ENCODE assay signal across 9 mouse cellular contexts in genomic region chr11:98765421-98766309, GRCm38 (mm10). TPM values are rescaled to one million over a fixed set of nuclear protein-coding genes. Genes with fewer than 3 reads are reported as not detected.
A peak's percentile ranks its signal among the peaks of the same experiment; 100 is the strongest.
DNase-seq lines count a peak whose midpoint lies in the region; ATAC-seq and TF ChIP-seq lines count a peak whose summit lies in the region.
"Had no signal": no experiment of that assay in that cellular context is flagged by ENCODE, and none has a peak within 500 bp of the region (broad histone marks: within the 10 kb centered on the region; RNA-seq: fewer than 3 reads in every experiment).

No protein-coding gene starts in this region.

- H3K4me3 ChIP-seq in lung, embryonic 15.5 days, result no peak overlapping the region
- peak overlapping the region; percentile 26 for H3K4me3 ChIP-seq in gastrocnemius, adult 2 months
- no peak overlapping the region for H3K4me3 ChIP-seq in hindbrain, embryonic 13.5 days
- no peak overlapping the region for H3K4me3 ChIP-seq in lung, postnatal 0 days (ENCODE audit: low read depth, low read length)

- H3K27ac ChIP-seq in lung, embryonic 15.5 days, result peak overlapping the region; percentile 77
- peak overlapping the region; percentile 82 for H3K27ac ChIP-seq in gastrocnemius, adult 2 months
- peak overlapping the region; percentile 88 for H3K27ac ChIP-seq in hindbrain, embryonic 13.5 days
- H3K27ac ChIP-seq in lung, postnatal 0 days (ENCODE audit: low read length), result peak overlapping the region; percentile 38
- H3K27ac ChIP-seq: liver, embryonic 14.5 days had no signal

- intact Hi-C loops in gastrocnemius, adult 2 months (cut with DNase I), result no loop called here

- H3K27me3 ChIP-seq in lung, embryonic 15.5 days, result no peaks in the 10 kb centered on the region
- H3K27me3 ChIP-seq in hindbrain, embryonic 13.5 days, result no peaks in the 10 kb centered on the region
- H3K27me3 ChIP-seq in lung, postnatal 0 days (replicated peaks; ENCODE audit: insufficient read depth, low read length), result no peaks in the 10 kb centered on the region

- H3K36me3 ChIP-seq in lung, embryonic 15.5 days, result peaks cover 39% of the 10 kb centered on the region
- H3K36me3 ChIP-seq in hindbrain, embryonic 13.5 days, result peaks cover 82% of the 10 kb centered on the region
- H3K36me3 ChIP-seq in lung, postnatal 0 days (ENCODE audit: insufficient read depth, low read length), result peaks cover 16% of the 10 kb centered on the region; the same call in 1 of the 2 replicates

- TF ChIP-seq CTCF in gastrocnemius, adult 2 months (IDR thresholded peaks at IDR 0.05), result no peak
- no peak for TF ChIP-seq CTCF in lung, postnatal 0 days (IDR thresholded peaks at IDR 0.05)

- 0 out of 2 replicates have a peak overlapping the region, but pooled peaks have one; percentile 2 for H3K9ac ChIP-seq in lung, embryonic 15.5 days
- peak overlapping the region; percentile 55; the same call in 1 of the 2 replicates for H3K9ac ChIP-seq in hindbrain, embryonic 13.5 days
- H3K9ac ChIP-seq in lung, postnatal 0 days (replicated peaks; ENCODE audit: low read depth), result no peak overlapping the region
- H3K9ac ChIP-seq: liver, embryonic 14.5 days had no signal

- ATAC-seq in lung, embryonic 15.5 days (ENCODE audit: borderline replicate concordance, extremely low read depth, low FRiP score, low TSS enrichment), result peak; percentile 23; the same call in 1 of the 2 replicates
- no peak for ATAC-seq in hindbrain, embryonic 13.5 days (ENCODE audit: low FRiP score)
- no peak for ATAC-seq in lung, postnatal 0 days

- no peak for TF ChIP-seq EP300 in lung, postnatal 0 days (IDR thresholded peaks at IDR 0.05)

- no peak overlapping the region for H3K4me2 ChIP-seq in lung, embryonic 15.5 days
- H3K4me2 ChIP-seq in hindbrain, embryonic 13.5 days, result no peak overlapping the region
- H3K4me2 ChIP-seq in lung, postnatal 0 days (replicated peaks; ENCODE audit: low read depth, low read length), result no peak overlapping the region

- DNase-seq in lung, adult 18-20 months, result no peak
- peak; percentile 77 for DNase-seq in gastrocnemius, adult 2 months
- DNase-seq in lung, postnatal 0 days (ENCODE audit: low spot score), result peak; percentile 12
- DNase-seq in embryo, embryonic 11 days, result no peak
- DNase-seq in urinary bladder, adult 18-20 months (ENCODE audit: low spot score in 2 of 2), result no peak
- no peak for DNase-seq in ovary, postnatal 10 days (ENCODE audit: low spot score)

- H3K4me1 ChIP-seq in lung, embryonic 15.5 days, result peaks cover 82% of the 10 kb centered on the region
- H3K4me1 ChIP-seq in hindbrain, embryonic 13.5 days (replicated peaks), result peaks cover 50% of the 10 kb centered on the region
- H3K4me1 ChIP-seq in lung, postnatal 0 days (ENCODE audit: insufficient read depth, low read depth, low read length), result peaks cover 23% of the 10 kb centered on the region

- no peaks in the 10 kb centered on the region for H3K9me3 ChIP-seq in lung, embryonic 15.5 days
- H3K9me3 ChIP-seq in hindbrain, embryonic 13.5 days, result no peaks in the 10 kb centered on the region
- no peaks in the 10 kb centered on the region for H3K9me3 ChIP-seq in lung, postnatal 0 days (ENCODE audit: low read length)

- 15% methylated on average over 7 of the region's 9 CpGs for WGBS in lung, embryonic 15.5 days
- WGBS in hindbrain, embryonic 13.5 days, result 40% methylated on average over 9 of the region's 9 CpGs
- WGBS in lung, postnatal 0 days, result 40% methylated on average over 7 of the region's 9 CpGs

RNA-seq across cellular contexts. Expression of gene Nr1d1, which starts 9.5 kb away (rescaled TPM):
- polyA plus RNA-seq in lung, embryonic 15.5 days (2015; fragmentation: Nextera tagmentation; extraction: Ambion mirVana), result 1.0 and 1.5 TPM in 2 replicates
- total RNA-seq in gastrocnemius, adult 2 months (2021), result 100 to 1,000 TPM in 1 of 2 experiments, 10 to 100 TPM in 1; 56.3 to 152 TPM
- 1.9 and 2.4 TPM in 2 replicates for polyA plus RNA-seq in hindbrain, embryonic 13.5 days (2015; fragmentation: Nextera tagmentation; extraction: Ambion mirVana)
- polyA plus RNA-seq in lung, postnatal 0 days (2015; fragmentation: Nextera tagmentation; extraction: Ambion mirVana), result 6.9 and 8.9 TPM in 2 replicates

RNA-seq across cellular contexts. Expression of gene Thra, which starts 25.2 kb away (rescaled TPM):
- 35.6 and 35.8 TPM in 2 replicates for polyA plus RNA-seq in lung, embryonic 15.5 days (2015; fragmentation: Nextera tagmentation; extraction: Ambion mirVana)
- total RNA-seq in gastrocnemius, adult 2 months (2021), result 10 to 100 TPM; 78.8 to 96.8 TPM
- 117 and 122 TPM in 2 replicates for polyA plus RNA-seq in hindbrain, embryonic 13.5 days (2015; fragmentation: Nextera tagmentation; extraction: Ambion mirVana)
- polyA plus RNA-seq in lung, postnatal 0 days (2015; fragmentation: Nextera tagmentation; extraction: Ambion mirVana), result 38.1 and 40.5 TPM in 2 replicates

RNA-seq across cellular contexts. Expression of gene Msl1, which starts 29.7 kb away (rescaled TPM):
- 21.1 and 21.2 TPM in 2 replicates for polyA plus RNA-seq in lung, embryonic 15.5 days (2015; fragmentation: Nextera tagmentation; extraction: Ambion mirVana)
- 10 to 100 TPM; 51.8 to 69.4 TPM for total RNA-seq in gastrocnemius, adult 2 months (2021)
- polyA plus RNA-seq in hindbrain, embryonic 13.5 days (2015; fragmentation: Nextera tagmentation; extraction: Ambion mirVana), result 31.5 and 33.0 TPM in 2 replicates
- 16.3 and 21.3 TPM in 2 replicates for polyA plus RNA-seq in lung, postnatal 0 days (2015; fragmentation: Nextera tagmentation; extraction: Ambion mirVana)

RNA-seq across cellular contexts. Expression of gene Med24, which starts 36.4 kb away (rescaled TPM):
- 51.9 and 53.0 TPM in 2 replicates for polyA plus RNA-seq in lung, embryonic 15.5 days (2015; fragmentation: Nextera tagmentation; extraction: Ambion mirVana)
- total RNA-seq in gastrocnemius, adult 2 months (2021), result 10 to 100 TPM; 52.0 to 58.4 TPM
- polyA plus RNA-seq in hindbrain, embryonic 13.5 days (2015; fragmentation: Nextera tagmentation; extraction: Ambion mirVana), result 72.4 and 75.2 TPM in 2 replicates
- 19.9 and 20.6 TPM in 2 replicates for polyA plus RNA-seq in lung, postnatal 0 days (2015; fragmentation: Nextera tagmentation; extraction: Ambion mirVana)

RNA-seq across cellular contexts. Expression of gene Casc3, which starts 39.0 kb away (rescaled TPM):
- 35.7 and 37.9 TPM in 2 replicates for polyA plus RNA-seq in lung, embryonic 15.5 days (2015; fragmentation: Nextera tagmentation; extraction: Ambion mirVana)
- total RNA-seq in gastrocnemius, adult 2 months (2021), result 10 to 100 TPM; 17.4 to 21.9 TPM
- 48.7 and 50.2 TPM in 2 replicates for polyA plus RNA-seq in hindbrain, embryonic 13.5 days (2015; fragmentation: Nextera tagmentation; extraction: Ambion mirVana)
- polyA plus RNA-seq in lung, postnatal 0 days (2015; fragmentation: Nextera tagmentation; extraction: Ambion mirVana), result 22.7 and 22.9 TPM in 2 replicates

Comparison
In these comparisons a context has a peak if more than half of its experiments do, and no peak if none do; other contexts are left out.
1. DNase-seq: peak in gastrocnemius, adult 2 months (single experiment) and lung, postnatal 0 days (single experiment); none in lung, adult 18-20 months (0 of 2), embryo, embryonic 11 days (single experiment), urinary bladder, adult 18-20 months (0 of 2) and ovary, postnatal 10 days (single experiment).
2. H3K27ac ChIP-seq: peak in every context shown above with its lines; median percentile 88 in hindbrain, embryonic 13.5 days; 82 in gastrocnemius, adult 2 months; 77 in lung, embryonic 15.5 days; 38 in lung, postnatal 0 days.